22 mouse cellular contexts compared by ENCODE assay signal in the genomic region with DNA sequence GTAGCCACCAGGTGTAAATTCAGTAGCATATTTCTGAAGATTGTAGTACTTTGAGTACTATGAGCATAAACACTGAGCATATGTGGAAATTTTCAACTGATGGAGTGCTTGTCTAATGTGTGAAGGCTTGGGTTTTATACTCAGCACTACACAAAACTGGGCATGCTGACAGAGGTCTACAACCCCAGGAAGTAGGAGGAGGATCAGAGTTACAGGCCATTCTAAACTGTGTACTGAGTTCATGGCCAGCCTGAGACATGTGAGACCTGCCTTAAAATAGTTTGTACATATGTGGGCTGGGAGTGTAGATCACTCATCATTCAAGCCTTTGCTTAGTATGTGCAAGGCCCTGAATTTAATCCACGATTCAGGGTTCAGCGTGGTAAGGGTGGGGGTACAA. TPM values are rescaled to one million over a fixed set of nuclear protein-coding genes. Genes with fewer than 3 reads are reported as not detected.
DNase-seq lines count a peak whose midpoint lies in the region; ATAC-seq and TF ChIP-seq lines count a peak whose summit lies in the region.
"Had no signal": no experiment of that assay in that cellular context is flagged by ENCODE, and none has a peak within 500 bp of the region (broad histone marks: within the 10 kb centered on the region; RNA-seq: fewer than 3 reads in every experiment).

No protein-coding gene starts in this region.

- no peak overlapping the region for H3K4me2 ChIP-seq in kidney, embryonic 14.5 days (replicated peaks; ENCODE audit: low read depth, low read length)
- H3K4me2 ChIP-seq in lung, postnatal 0 days (replicated peaks; ENCODE audit: low read depth, low read length), result no peak overlapping the region
- H3K4me2 ChIP-seq: embryonic facial prominence, embryonic 15.5 days; forebrain, embryonic 15.5 days; hindbrain, embryonic 12.5 days had no signal

- no peak for TF ChIP-seq EP300 in lung, postnatal 0 days (IDR thresholded peaks at IDR 0.05)

- no peaks in the 10 kb centered on the region for H3K4me1 ChIP-seq in kidney, embryonic 14.5 days (ENCODE audit: control insufficient read depth, insufficient read depth, low read length)
- no peaks in the 10 kb centered on the region for H3K4me1 ChIP-seq in lung, postnatal 0 days (ENCODE audit: insufficient read depth, low read depth, low read length)
- H3K4me1 ChIP-seq in lung, adult 2 months (ENCODE audit: control insufficient read depth, insufficient read depth, low read length), result no peaks in the 10 kb centered on the region; the same call in 1 of the 2 replicates
- H3K4me1 ChIP-seq: embryonic facial prominence, embryonic 15.5 days; forebrain, embryonic 15.5 days; heart, embryonic 10.5 days; hindbrain, embryonic 12.5 days had no signal

- no peak overlapping the region for H3K4me3 ChIP-seq in kidney, embryonic 14.5 days (ENCODE audit: low read length)
- H3K4me3 ChIP-seq in lung, postnatal 0 days (ENCODE audit: low read depth, low read length), result no peak overlapping the region
- H3K4me3 ChIP-seq in lung, adult 2 months (replicated peaks; ENCODE audit: extremely low read depth, low read depth, low read length), result no peak overlapping the region
- H3K4me3 ChIP-seq: embryonic facial prominence, embryonic 15.5 days; erythroblast, embryonic 14.5 days; forebrain, embryonic 15.5 days; heart, embryonic 10.5 days; hindbrain, embryonic 12.5 days had no signal

- WGBS in kidney, embryonic 14.5 days, result 80% methylated on average over 2 of the region's 2 CpGs
- WGBS in lung, postnatal 0 days, result 90% methylated on average over 2 of the region's 2 CpGs
- 86% methylated on average over 2 of the region's 2 CpGs for WGBS in lung, adult 2 months

- no peak overlapping the region for H3K9ac ChIP-seq in kidney, embryonic 14.5 days (ENCODE audit: low read depth, low read length)
- H3K9ac ChIP-seq in lung, postnatal 0 days (replicated peaks; ENCODE audit: low read depth), result no peak overlapping the region
- H3K9ac ChIP-seq: embryonic facial prominence, embryonic 15.5 days; forebrain, embryonic 15.5 days; hindbrain, embryonic 12.5 days had no signal

- H3K27ac ChIP-seq in kidney, embryonic 14.5 days (ENCODE audit: low read depth, low read length), result no peak overlapping the region
- no peak overlapping the region for H3K27ac ChIP-seq in lung, postnatal 0 days (ENCODE audit: low read length)
- H3K27ac ChIP-seq: embryonic facial prominence, embryonic 15.5 days; forebrain, embryonic 15.5 days; heart, embryonic 10.5 days; hindbrain, embryonic 12.5 days had no signal

- no peaks in the 10 kb centered on the region for H3K9me3 ChIP-seq in kidney, embryonic 14.5 days (ENCODE audit: control insufficient read depth, low read length)
- no peaks in the 10 kb centered on the region for H3K9me3 ChIP-seq in lung, postnatal 0 days (ENCODE audit: low read length)
- H3K9me3 ChIP-seq: embryonic facial prominence, embryonic 15.5 days; forebrain, embryonic 15.5 days; heart, embryonic 10.5 days; hindbrain, embryonic 12.5 days had no signal

- H3K27me3 ChIP-seq in kidney, embryonic 14.5 days (ENCODE audit: control insufficient read depth, insufficient read depth, low read length), result no peaks in the 10 kb centered on the region
- H3K27me3 ChIP-seq in lung, postnatal 0 days (replicated peaks; ENCODE audit: insufficient read depth, low read length), result no peaks in the 10 kb centered on the region
- H3K27me3 ChIP-seq: CH12.LX; embryonic facial prominence, embryonic 15.5 days; forebrain, embryonic 15.5 days; hindbrain, embryonic 12.5 days had no signal

- TF ChIP-seq POLR2A in lung, adult 2 months (IDR thresholded peaks at IDR 0.05; ENCODE audit: borderline replicate concordance, extremely low read depth, low read depth, low read length), result no peak

- DNase-seq in gastrocnemius, adult 8-10 months (ENCODE audit: low spot score in 2 of 2), result peak; percentile 17 to 18
- no peak for DNase-seq in gastrocnemius, postnatal 25 days
- DNase-seq in kidney, postnatal 10 days, result peak; percentile 28
- peak; percentile 13 for DNase-seq in lung, postnatal 0 days (ENCODE audit: low spot score)
- no peak for DNase-seq in lung, adult 2 months
- DNase-seq: adrenal gland, postnatal 10 days; cerebellum, adult 11 months; cerebellum, adult 8-10 months; cerebellum, postnatal 14 days; embryo, embryonic 11 days; heart, postnatal 10 days; heart, postnatal 4 days had no signal

- peaks cover 53% of the 10 kb centered on the region for H3K36me3 ChIP-seq in kidney, embryonic 14.5 days (ENCODE audit: control insufficient read depth, insufficient read depth, low read length)
- peaks cover 19% of the 10 kb centered on the region for H3K36me3 ChIP-seq in lung, postnatal 0 days (ENCODE audit: insufficient read depth, low read length)

- TF ChIP-seq CTCF in lung, postnatal 0 days (IDR thresholded peaks at IDR 0.05), result no peak
- no peak for TF ChIP-seq CTCF in lung, adult 2 months (IDR thresholded peaks at IDR 0.05; ENCODE audit: insufficient read depth, low read length)

- no peak for ATAC-seq in kidney, embryonic 14.5 days (ENCODE audit: low FRiP score, low TSS enrichment)
- no peak for ATAC-seq in lung, postnatal 0 days
- no peak for ATAC-seq in granulocyte monocyte progenitor cell, adult 5-6 weeks (replicated peaks; ENCODE audit: poor library complexity, severe bottlenecking)
- ATAC-seq: forebrain, embryonic 15.5 days; hindbrain, embryonic 16.5 days; inflammation-experienced regulatory T-cells, adult 6 months had no signal

RNA-seq across cellular contexts. Expression of a gene that starts 58.7 kb away (rescaled TPM):
- 10 to 100 TPM; 20.7 to 23.3 (median 21.2) TPM for total RNA-seq in gastrocnemius, adult 8-10 months (2022)
- 10 to 100 TPM; 17.5 to 20.6 TPM for total RNA-seq in gastrocnemius, postnatal 25 days (2021)
- 36.7 and 53.8 TPM in 2 replicates for polyA plus RNA-seq in kidney, embryonic 14.5 days (2014; fragmentation: Nextera tagmentation; extraction: Ambion mirVana)
- polyA plus RNA-seq in lung, postnatal 0 days (2015; fragmentation: Nextera tagmentation; extraction: Ambion mirVana), result 23.8 and 28.3 TPM in 2 replicates
- polyA plus RNA-seq in lung, adult 2 months (2012; rRNA removed), result 11.3 and 16.6 TPM in 2 replicates
- total RNA-seq in granulocyte monocyte progenitor cell, adult 5-6 weeks (2014; fragmentation: Nextera tagmentation), result 75.9 and 82.5 TPM in 2 replicates
- total RNA-seq in granulocyte monocyte progenitor cell, adult 5-6 weeks (2017), result 61.3 and 65.0 TPM in 2 replicates

Comparison
In these comparisons a context has a peak if more than half of its experiments do, and no peak if none do; other contexts are left out.
1. DNase-seq: peak in gastrocnemius, adult 8-10 months (2 of 2), kidney, postnatal 10 days (single experiment) and lung, postnatal 0 days (single experiment); none in gastrocnemius, postnatal 25 days (single experiment) and lung, adult 2 months (single experiment).